Mouse (Mus musculus) MEL (cell line): ENCODE measurements around the gene C730034F03Rik.

ENCODE experiments used
- CTCF ChIP-seq, 3 experiments: IDR thresholded peaks in 2 of 3; conservative IDR thresholded peaks in 1 of 3; 2 replicates each; pipeline ENCODE4 v1.5.1; 2011 to 2012; ENCODE audit warnings: low read length in 3 of 3, low read depth in 2 of 3, mild to moderate bottlenecking in 2 of 3, improper control_type of control experiment in 1 of 3, inconsistent platforms in 1 of 3, mixed read lengths in 1 of 3, moderate library complexity in 1 of 3; ENCODE audit not compliant: control insufficient read depth in 1 of 3, insufficient read depth in 1 of 3, poor library complexity in 1 of 3, severe bottlenecking in 1 of 3
- E2F4 ChIP-seq: IDR thresholded peaks from 2 replicates; pipeline ENCODE4 v1.6.1; 2011; ENCODE audit warnings: low read depth, low read length, improper control_type of control experiment, borderline replicate concordance
- GATA1 ChIP-seq: IDR thresholded peaks from 2 replicates; pipeline ENCODE4 v1.6.1; 2011; ENCODE audit warnings: low read depth, low read length, improper control_type of control experiment
- MAFK ChIP-seq: IDR thresholded peaks from 2 replicates; pipeline ENCODE4 v1.6.1; 2011; ENCODE audit warnings: low read depth, mild to moderate bottlenecking, low read length, improper control_type of control experiment, borderline replicate concordance
- NRF1 ChIP-seq: IDR thresholded peaks from 2 replicates; pipeline ENCODE4 v1.6.1; 2014; ENCODE audit warnings: low read depth, mild to moderate bottlenecking, inconsistent platforms, low read length, improper control_type of control experiment, moderate library complexity; ENCODE audit not compliant: poor library complexity, insufficient read depth, severe bottlenecking
- RCOR1 ChIP-seq: IDR thresholded peaks from 2 replicates; pipeline ENCODE4 v1.6.1; 2012; ENCODE audit warnings: low read depth, mild to moderate bottlenecking, inconsistent platforms, low read length, improper control_type of control experiment
- SIN3A ChIP-seq: IDR thresholded peaks from 2 replicates; pipeline ENCODE4 v1.6.1; 2012; ENCODE audit warnings: low read length, improper control_type of control experiment, inconsistent platforms
- TCF12 ChIP-seq: IDR thresholded peaks from 2 replicates; pipeline ENCODE4 v1.6.1; 2014; ENCODE audit warnings: low read depth, mild to moderate bottlenecking, inconsistent platforms, low read length, improper control_type of control experiment, moderate library complexity

- no peak for TF ChIP-seq CTCF (IDR thresholded peaks at IDR 0.05 in 2 of 3, conservative IDR thresholded peaks at IDR 0.05 in 1 of 3; ENCODE audit: control insufficient read depth in 1 of 3, insufficient read depth in 1 of 3, low read depth in 2 of 3, low read length in 3 of 3, poor library complexity in 1 of 3, severe bottlenecking in 1 of 3)
- no peak for TF ChIP-seq NRF1
- TF ChIP-seq SIN3A = no peak
- no peak for TF ChIP-seq RCOR1
- no peak for TF ChIP-seq MAFK
- TF ChIP-seq GATA1 = no peak
- TF ChIP-seq TCF12 = no peak
- TF ChIP-seq E2F4 = no peak
Observed at GRCm38 (mm10) chr15:89387127-89387526, 42.3 kb upstream of the C730034F03Rik start.
